Mouse (Mus musculus): Measurements from ENCODE around the gene Stxbp5.
A peak's percentile ranks its signal among the peaks of the same experiment; 100 is the strongest.
"Not testable (repeated sequence)": the region's sequence is repeated elsewhere in the genome, so short reads cannot be mapped to it uniquely, and the experiment has no call there.

Gene Stxbp5

DNA sequence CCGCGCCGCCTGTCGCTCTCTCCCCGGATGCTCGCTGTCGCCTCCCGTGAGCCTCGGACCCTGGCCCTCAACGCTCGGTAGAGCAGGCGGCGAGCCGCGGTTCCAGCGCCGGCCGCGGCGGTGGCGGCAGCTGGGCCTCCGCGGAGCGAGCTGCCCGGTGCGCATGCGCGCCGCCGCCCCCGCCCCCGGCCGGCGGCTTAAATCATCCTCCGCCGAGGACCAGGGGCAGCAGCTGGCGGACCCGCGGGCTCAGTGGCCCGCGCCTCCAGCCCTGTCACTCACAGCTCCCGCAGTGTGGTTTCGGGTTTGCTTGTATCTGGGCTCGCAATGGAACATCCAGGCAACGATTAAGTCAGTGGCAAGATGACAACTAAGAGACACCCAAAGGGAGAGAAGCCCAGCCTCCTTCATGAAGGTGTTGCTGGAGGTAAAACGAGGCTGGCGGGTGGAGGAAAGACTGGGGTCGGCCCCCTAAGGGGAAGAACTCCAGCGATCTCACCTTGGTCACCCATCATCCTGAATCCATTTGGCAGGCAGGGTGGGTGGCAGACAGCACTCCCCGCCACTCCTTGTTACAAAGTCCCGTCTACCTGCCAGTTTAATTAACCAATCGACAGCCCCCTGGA, at the start of gene Stxbp5:
Stxbp5 (minus strand) TSS at position 9 of the 626 bp plus-strand sequence.
- peak; percentile 73 for DNase-seq (ENCODE audit: low spot score)

DNA sequence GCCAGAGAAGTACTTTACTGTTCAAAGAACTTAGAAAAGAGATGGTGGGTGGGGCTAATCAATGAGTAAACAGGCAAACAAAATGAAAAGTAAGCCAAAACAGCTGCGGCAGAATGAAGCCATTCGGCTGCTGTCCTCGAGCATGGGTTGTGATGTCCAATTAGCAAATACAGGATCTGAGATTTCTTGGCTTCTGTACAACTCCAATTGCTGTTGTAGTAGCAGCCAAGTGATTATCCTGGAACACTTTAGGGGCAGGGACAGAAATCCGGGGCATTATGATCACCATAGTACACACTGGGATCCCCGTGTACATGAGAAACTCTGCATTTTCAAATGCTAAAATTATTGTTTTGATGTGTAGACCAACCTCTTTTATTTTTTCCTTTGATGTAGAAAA, 11.5 kb upstream of the Stxbp5 start:
- DNase-seq (ENCODE audit: low spot score) = no peak

DNA sequence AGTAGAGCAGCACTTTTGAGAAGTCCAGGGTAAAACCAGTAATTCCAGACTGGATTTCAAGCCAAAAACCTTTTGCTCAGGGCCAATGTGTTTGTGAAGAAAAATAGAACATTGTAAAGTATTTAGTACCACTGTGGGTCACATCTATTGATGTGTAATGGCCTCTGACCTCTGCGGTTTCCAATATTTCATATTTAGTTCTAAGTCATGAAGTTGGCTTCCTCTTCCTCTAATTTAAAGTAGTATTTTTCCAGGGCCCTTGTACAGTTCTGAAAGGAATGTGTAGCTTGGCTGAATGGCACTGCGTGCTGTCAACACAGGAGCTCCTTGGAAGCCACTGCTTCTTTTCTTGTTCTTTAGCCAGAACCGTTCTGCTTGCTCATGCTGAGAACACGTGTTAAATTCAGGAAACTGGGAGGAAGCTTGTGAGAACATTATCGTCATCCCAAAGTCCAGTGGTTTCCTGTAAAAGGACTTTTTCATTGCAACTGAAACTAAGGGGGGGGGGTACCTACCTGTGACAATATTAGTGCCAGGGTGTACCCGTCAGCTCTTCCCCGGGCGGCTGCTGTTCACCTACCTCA, 7.1 kb upstream of the Stxbp5 start:
- no peak for DNase-seq (ENCODE audit: low spot score)

DNA sequence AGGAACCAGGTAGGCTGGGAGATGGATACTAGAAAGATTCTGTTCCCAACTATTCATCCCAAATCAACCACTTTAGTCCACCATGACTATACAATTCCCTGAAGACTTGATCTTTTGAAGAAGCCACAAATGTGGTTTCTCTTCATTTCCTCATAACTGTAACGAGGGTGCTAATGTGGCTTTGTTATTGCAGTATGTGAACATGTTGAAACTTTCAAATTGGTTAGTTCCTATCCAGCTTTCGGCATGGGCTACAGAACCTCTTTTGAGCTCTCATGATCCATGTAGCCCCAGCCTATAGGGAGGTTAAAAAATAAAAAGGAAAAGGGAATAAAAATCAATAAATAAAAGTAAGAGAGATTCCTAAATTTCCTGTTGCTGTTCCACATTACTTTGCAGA, 6.6 kb upstream of the Stxbp5 start:
- DNase-seq (ENCODE audit: low spot score) = no peak

DNA sequence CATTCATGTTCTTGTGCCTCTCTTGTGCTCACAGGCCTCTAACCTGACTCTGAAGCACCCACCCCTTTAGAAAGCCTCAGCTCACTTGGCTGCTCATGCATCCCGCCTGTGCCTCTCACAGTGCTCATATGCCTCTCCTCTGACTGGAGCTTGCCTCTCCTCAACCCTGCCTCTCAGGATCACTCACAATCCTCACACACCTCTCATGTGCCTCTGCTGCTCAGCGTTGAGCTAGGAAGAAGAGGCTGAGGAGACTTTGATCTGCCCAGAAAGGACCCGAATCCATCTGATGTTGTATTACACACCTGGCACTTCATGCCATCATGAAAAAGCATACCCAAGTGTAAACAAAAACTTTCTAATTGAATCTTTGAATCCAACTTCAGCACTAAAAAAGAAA, 5.3 kb upstream of the Stxbp5 start:
- DNase-seq (ENCODE audit: low spot score) = no peak

DNA sequence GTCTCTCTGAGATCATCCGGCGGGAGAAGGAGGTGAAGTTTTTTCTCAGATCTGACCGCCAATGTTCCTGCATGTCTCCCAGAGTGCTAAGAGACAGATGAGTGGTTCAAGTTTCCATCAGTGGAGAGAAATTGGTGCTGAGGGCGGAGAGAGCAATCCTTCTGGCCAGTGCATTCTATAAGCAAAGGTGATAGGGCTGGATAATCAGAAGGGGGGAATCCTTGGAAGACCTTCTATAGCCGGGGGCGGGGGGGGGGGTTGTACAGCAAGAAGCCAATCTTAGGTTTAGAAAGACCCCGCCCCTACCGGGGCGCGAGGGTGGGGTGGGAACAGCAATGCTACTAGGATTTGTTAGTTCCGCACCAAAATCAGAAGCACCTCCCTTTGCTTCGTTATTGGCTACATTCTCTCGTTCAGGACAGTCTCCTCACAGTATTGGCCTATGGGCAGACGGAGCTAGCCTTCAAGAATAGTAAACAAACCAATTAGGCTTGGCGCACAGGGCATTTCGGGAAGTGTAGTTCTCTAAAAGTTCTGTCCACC, 889 bp upstream of the Stxbp5 start:
- peak; percentile 59 for DNase-seq (ENCODE audit: low spot score)

DNA sequence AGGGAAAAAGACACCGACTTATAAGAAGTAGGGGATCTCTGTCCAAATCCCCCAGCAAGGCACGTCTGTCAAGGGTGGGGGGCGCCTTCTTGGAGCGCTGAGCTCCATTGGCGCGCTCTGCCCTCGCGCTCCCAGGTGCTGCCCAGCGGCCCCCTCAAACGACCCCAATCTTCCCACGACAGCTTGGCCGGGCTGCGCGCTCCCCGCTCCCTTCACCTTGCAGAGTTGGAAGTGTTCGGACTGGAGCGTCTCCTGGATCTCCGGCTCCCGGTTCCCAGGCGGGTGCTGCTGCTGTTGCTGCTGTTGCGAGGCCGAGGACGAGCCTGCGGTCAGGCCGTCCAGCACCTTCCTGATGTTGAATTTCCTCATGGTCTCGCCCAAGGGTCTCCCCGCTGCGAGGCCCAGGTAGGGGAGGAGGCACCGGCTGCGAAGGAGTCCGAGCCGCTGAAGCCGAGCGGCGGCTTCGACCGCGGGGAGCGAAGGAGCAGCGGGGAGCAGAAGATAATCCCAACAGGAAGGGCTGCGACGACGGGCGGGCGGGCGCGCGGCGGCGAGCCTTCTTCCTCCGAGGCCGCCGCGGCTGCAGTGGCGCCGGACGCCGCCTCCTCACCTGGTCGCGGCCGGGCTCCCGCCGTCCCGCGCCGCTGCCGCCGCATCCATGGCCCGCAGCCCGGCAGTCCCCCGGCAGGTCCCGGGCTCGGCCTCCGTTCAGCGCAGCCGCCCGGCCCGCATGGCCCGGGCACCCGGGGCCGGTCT, 386 bp downstream of the Stxbp5 start:
- DNase-seq (ENCODE audit: low spot score) = peak; percentile 30

DNA sequence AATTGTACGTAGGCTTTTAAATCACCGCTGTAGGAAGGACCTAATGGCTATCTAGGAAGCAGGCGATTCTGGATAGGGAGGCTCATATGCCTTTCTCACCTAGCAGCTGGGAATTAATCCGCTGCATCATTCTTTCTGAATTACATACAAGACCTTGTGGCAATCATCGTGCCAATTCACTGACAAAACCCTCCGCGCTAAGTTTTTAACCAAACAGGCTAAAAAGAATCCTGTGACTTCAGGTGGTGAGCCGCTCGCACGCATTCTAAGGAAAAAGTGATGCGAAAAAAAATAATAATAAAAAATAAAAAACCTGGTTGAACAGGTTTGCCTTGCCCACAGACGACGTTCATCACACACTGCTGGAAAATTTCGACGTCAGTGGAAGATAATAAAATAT, 1.1 kb downstream of the Stxbp5 start:
- DNase-seq (ENCODE audit: low spot score) = no peak

DNA sequence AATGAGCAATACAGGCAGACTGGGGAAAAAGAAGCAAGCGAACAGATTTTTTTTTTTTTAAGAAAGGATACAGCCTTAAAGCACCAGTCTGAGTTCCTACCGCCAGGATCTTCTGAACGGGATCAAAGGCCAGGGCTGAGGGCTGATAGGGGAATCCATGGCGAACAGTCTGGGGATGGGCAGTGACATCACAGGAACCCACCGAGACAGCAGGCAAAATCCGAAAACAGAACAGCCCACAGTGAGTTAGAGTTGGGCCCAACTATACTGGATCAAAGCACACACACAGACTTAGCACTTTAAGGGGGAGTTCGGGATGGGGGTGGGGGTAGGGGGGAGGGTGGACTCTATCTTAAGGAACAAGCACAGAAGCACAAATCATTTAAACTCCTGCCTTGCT, 1.8 kb downstream of the Stxbp5 start:
- DNase-seq (ENCODE audit: low spot score) = no peak

DNA sequence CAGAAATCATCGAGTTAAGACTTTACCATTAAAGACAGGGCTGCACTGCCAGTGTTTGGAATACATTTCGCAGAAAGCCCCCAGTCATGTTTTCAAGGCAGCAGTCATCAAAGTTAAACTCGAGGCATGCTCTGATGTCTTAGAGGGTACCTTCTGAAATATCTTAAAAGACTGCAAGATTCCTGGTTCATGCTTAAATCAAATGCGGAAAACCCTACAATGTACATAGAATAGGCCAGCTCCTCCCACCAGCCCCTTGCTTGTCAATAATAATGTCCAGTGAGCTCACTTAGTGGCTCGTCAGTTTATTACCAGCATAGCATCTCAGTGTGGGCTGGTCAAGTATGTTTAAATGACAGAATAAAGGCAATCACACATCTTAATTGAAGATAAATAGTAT, 3.0 kb downstream of the Stxbp5 start:
- DNase-seq (ENCODE audit: low spot score) = no peak

DNA sequence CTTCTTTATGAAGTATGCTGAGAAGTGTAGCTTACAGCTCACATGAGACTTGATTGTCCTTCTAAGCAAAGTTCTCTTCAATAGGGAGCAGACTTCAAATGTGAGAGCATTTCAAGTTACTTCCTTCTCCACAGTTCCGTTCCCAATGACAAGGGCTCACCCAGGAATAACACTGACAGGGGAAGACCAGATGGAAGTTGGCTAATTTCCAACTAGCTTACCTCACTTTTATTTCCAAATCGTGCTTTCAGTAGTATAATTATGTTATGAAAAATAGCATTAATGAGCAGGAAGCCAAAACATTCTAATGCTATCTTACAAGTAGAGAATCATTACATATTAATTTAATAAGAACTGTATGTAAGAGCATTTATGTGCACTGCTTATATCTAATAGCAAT, 7.3 kb downstream of the Stxbp5 start:
- DNase-seq (ENCODE audit: low spot score) = no peak

DNA sequence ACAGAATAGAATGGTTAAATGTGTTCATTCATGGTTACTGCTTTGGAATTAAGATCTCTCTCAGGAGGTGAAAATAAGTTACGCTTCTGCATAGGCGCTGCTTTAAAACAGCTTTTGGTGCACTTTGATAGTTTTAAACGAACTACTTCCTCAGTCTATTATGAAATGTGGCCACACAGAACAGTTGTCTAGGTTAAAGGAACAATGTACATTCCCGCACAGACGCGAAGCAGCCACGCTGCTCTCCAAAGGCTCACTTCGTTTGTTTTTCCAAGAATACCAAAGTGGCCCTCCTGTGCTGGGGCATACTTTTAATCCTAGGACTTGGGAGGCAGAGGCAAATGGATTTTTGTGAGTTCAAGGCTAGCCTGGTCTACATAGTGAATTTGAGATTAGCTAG, 11.2 kb downstream of the Stxbp5 start:
- DNase-seq (ENCODE audit: low spot score) = no peak

DNA sequence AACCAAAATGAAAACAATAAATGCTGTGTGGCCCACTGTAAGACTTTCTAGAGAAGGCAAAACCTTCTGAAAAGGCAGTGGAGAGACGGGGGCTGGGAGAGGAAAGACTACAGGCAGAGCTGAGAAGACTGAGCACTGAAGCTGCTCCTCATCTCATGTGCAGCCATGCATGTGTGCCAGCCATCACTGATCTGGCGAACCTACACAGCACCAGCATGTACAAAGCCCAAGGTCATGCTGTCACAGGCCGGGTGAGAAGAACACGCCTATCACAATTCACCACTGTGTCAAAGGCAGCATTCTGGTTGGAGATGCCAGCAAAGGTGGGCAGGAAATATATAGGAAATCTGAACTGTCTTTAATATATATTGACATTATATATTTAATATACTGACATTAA, 12.2 kb downstream of the Stxbp5 start:
- DNase-seq (ENCODE audit: low spot score) = no peak

DNA sequence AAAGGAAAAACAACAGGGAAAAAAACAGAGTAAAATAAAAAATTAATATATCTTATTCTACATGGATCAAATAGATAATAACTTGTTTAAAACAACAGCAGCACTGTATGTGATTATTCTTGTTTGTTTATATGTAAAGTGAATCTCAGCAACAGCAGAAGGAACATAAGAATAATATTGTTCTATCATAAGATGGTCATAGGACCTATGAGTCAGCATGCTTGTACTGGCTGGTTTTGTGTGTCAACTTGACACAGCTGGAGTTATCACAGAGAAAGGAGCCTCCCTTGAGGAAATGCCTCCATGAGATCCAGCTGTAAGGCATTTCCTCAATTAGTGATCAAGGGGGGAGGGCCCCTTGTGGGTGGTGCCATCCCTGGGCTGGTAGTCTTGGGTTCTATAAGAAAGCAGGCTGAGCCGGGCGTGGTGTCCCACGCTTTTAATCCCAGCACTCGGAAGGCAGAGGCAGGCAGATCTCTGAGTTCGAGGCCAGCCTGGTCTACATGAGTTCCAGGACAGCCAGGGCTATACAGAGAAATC, 19.0 kb downstream of the Stxbp5 start:
- not testable (repeated sequence) for DNase-seq (ENCODE audit: low spot score)

DNA sequence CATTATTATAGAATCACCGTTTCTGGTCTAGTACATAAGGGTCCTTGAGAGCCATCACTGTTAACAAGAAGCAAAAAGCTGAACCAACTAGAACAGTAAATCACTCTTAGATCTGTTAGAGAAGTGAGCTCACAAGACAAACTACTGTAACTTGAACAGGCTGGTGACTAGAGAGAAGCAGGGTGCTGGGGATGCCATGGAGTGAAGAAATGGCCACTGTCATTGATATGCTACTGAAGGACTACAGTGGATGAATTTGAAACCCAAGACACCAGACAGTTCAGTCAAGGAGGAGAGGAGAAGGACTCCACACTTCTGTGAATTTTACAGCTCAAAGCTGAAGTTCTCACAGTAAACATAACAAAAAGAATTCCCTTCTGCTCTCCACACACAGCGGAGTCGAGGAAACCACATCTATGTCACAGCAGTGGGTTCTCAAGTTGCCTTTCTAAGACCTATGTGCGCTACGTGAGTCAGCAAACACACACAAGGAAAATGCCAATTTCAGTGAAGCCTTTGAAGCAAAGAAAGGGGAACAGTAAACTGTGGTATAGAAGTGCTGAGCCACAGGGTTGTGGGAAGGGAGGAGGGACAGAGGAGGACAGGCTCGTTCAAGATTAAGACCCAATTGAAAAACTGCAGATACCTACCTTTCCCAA, 20.7 kb downstream of the Stxbp5 start:
- DNase-seq (ENCODE audit: low spot score) = no peak

DNA sequence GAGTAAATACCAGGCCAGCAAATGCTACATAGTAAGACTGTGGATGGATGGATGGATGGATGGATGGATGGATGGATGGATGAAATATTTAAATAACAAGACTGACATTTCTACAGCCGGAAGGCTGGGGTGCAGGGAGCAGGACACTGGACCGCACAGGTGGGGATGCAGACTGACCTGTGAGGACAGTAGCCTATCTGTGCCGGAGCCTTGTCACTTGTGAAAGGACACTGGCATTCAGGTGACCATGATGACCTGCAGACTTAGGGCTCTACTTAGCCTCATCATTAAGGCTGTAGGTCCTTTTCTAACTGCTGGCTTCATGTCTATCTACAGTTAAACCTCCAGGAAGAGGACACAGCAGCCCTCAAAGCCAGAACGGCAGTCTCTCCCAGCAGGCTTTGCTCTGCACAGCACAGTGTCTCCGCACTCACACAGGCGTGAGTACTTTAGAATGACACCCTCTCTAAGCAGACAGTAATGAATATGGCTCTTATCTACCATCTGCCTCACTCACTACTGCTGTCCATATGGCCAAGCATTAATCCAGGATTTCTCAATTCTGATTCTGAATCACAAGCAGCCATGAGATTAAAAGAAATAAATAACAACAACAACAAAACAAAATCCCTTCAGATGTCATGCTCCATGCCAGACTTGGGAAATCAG, 21.9 kb downstream of the Stxbp5 start:
- DNase-seq (ENCODE audit: low spot score) = no peak

DNA sequence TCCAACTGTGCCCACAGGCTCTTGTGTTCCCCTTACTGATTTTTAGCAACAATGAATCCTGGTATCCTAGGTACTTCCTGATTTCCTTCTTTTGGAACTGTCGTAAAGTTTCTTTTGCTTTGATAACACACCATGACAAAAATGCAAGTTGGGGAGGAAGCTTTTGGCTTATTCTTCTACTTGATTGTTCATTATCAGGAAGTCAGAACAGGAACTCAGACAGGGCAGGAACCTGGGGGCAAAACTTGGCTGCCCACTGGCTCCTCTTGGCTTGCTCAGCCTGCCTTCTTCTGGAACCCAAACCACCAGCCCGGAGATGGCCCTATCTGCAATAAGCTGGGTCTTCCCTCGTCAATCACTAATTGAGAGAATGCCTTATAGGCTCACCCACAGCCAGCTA, 25.0 kb downstream of the Stxbp5 start:
- no peak for DNase-seq (ENCODE audit: low spot score)

DNA sequence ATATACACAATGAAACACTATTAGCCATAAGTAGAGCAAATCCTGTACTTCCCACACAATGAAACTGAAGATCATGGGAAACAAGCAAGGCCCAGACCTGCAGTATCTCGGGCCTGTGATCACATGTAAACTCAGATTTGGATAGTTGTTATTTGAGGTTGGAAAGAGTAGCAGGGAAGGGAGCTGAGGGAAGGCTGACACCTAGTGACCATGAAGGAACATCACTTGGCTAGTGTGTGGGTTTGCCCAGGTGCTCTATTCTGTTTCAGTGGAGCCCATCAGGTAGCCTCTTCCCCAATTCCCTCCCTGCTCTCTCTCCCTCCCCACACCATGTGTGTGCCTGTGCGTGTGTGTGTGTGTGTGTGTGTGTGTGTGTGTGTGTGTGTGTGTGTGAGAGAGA, 28.7 kb downstream of the Stxbp5 start:
- no peak for DNase-seq (ENCODE audit: low spot score)

DNA sequence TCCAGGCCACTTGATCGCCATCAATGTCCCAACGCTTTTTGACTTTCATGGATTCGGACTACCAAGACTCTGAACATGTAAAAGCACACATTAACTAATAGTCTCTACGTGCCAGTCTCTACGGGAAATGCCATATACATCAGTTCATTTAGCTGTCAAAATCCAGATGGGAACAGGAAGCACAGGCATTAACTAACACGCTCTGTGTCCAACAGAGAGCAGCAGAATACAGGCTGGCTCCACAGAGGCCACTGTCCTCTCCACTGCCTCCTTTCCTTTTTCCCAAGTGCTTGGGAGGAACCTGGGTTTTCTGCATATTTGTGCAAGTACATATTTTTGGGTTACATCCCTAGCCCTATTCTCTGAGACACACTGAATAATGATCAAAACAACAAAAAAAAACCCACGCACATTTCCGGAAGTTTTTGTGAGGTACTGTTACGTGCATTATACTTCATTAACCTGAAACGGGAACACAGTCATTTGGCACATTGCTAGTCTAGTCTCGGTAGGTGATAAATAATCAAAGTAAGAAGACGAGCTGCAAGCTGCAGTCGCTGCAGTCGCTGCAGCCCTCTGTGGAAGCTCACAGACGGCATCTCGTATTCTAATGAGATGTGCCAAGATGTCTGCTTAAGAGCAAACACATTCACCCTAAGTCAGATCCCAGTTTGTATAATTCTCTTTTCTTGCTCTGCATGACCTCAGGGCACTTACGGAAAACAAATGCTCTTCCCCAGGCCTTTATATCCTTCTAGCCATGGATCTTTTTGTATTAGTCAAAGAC, 33.9 kb downstream of the Stxbp5 start:
- DNase-seq (ENCODE audit: low spot score) = no peak

DNA sequence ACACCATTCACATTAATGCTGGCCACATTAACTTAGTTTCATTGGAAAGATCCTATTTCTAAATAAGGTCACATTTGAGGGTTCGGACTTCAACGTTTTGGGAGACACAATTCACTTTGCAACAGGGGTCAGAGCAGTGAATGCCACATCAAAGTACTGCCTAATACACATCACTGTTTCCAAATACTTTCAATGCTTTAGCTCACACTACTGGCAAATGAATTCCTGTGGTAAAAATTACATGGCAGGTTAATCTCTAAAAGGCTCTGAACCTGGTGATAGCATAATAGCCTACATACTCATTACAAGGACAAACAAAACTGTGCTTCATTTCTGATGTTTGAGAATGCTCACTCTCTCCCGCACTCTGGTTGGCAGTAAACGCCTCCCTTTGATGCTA, 40.9 kb downstream of the Stxbp5 start:
- DNase-seq (ENCODE audit: low spot score) = no peak

DNA sequence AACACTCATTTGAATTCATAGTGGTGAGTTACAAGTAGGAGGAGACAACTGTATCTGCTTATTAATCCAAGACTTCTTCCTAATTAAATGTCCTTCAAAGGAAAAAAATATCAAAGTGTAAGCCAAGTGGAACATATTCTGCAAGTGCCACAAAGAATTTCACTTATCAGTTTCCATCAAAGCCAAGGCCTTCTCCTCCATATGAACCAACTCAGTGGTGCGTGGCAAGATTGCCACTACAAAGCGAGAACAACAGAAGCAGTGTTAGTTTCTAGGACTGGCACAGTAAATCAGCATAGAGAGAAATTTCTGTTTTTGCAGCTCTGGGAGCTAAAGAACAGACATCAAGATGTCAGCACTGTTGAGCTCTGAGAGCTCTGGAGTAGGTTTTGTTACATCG, 41.4 kb downstream of the Stxbp5 start:
- no peak for DNase-seq (ENCODE audit: low spot score)

Measured in spleen, adult 12 weeks (tissue).